Mouse (Mus musculus): ENCODE results near the gene Cbx3.
"Not testable (repeated sequence)": the region's sequence is repeated elsewhere in the genome, so short reads cannot be mapped to it uniquely, and the experiment has no call there.

Cbx3 gene

GRCm38 (mm10) chr6:51469715-51470310, 347 bp upstream of the Cbx3 start, which contains the start of gene Hnrnpa2b1:
TSS of gene Hnrnpa2b1 (minus strand) at chr6:51469894.
- DNase-seq (ENCODE audit: low read depth), result peak; percentile 100

GRCm38 (mm10) chr6:51471179-51471505, 982 bp downstream of the Cbx3 start:
- DNase-seq (ENCODE audit: low read depth), result no peak

- DNase-seq (ENCODE audit: low read depth), result peak; percentile 54
Observed at GRCm38 (mm10) chr6:51471782-51472181, 1.6 kb downstream of the Cbx3 start.

- DNase-seq (ENCODE audit: low read depth), result peak; percentile 39
Observed at GRCm38 (mm10) chr6:51472213-51472612, 2.1 kb downstream of the Cbx3 start.

GRCm38 (mm10) chr6:51479136-51479731, 9.1 kb downstream of the Cbx3 start:
- DNase-seq (ENCODE audit: low read depth), result no peak

- DNase-seq (ENCODE audit: low read depth), result no peak
Observed at GRCm38 (mm10) chr6:51481548-51481947, 11.4 kb downstream of the Cbx3 start.

GRCm38 (mm10) chr6:51483861-51484260, 13.7 kb downstream of the Cbx3 start:
- DNase-seq (ENCODE audit: low read depth), result no peak

- not testable (repeated sequence) for DNase-seq (ENCODE audit: low read depth)
Observed at GRCm38 (mm10) chr6:51484556-51484955, 14.4 kb downstream of the Cbx3 start.

- no peak for DNase-seq (ENCODE audit: low read depth)
Observed at GRCm38 (mm10) chr6:51485646-51486045, 15.5 kb downstream of the Cbx3 start.

GRCm38 (mm10) chr6:51486076-51486710, 16.0 kb downstream of the Cbx3 start:
- DNase-seq (ENCODE audit: low read depth), result no peak

- DNase-seq (ENCODE audit: low read depth), result no peak
Observed at GRCm38 (mm10) chr6:51486731-51487130, 16.6 kb downstream of the Cbx3 start.

- peak; percentile 41 for DNase-seq (ENCODE audit: low read depth)
Observed at GRCm38 (mm10) chr6:51489787-51490186, 19.6 kb downstream of the Cbx3 start.

- DNase-seq (ENCODE audit: low read depth), result no peak
Observed at GRCm38 (mm10) chr6:51497321-51498111, 27.4 kb downstream of the Cbx3 start.

- no peak for DNase-seq (ENCODE audit: low read depth)
Observed at GRCm38 (mm10) chr6:51505671-51506070, 35.5 kb downstream of the Cbx3 start.

- DNase-seq (ENCODE audit: low read depth), result no peak
Observed at GRCm38 (mm10) chr6:51507556-51507955, 37.4 kb downstream of the Cbx3 start.

GRCm38 (mm10) chr6:51508750-51509648, 38.8 kb downstream of the Cbx3 start:
- no peak for DNase-seq (ENCODE audit: low read depth)

- DNase-seq (ENCODE audit: low read depth), result peak; percentile 52
Observed at GRCm38 (mm10) chr6:51510094-51510493, 39.9 kb downstream of the Cbx3 start.

GRCm38 (mm10) chr6:51510946-51511345, 40.8 kb downstream of the Cbx3 start:
- no peak for DNase-seq (ENCODE audit: low read depth)

GRCm38 (mm10) chr6:51513745-51514144, 43.6 kb downstream of the Cbx3 start:
- DNase-seq (ENCODE audit: low read depth), result no peak

- no peak for DNase-seq (ENCODE audit: low read depth)
Observed at GRCm38 (mm10) chr6:51514860-51515259, 44.7 kb downstream of the Cbx3 start.

- DNase-seq (ENCODE audit: low read depth), result peak; percentile 24
Observed at GRCm38 (mm10) chr6:51523310-51523709, 53.1 kb downstream of the Cbx3 start.

Data from NIH3T3 (cell line).